Mouse (Mus musculus) intestine, embryonic 14.5 days (tissue): ENCODE measurements around the gene Aplnr. TPM values are rescaled to one million over a fixed set of nuclear protein-coding genes. Genes with fewer than 3 reads are reported as not detected.

ENCODE experiments used
- ATAC-seq: fragments of 200-750 bp; cut with Nextera tagmentation; replicated peaks from 2 replicates; pipeline ENCODE4 v1.8.0; 2017; ENCODE audit warnings: low read depth, moderate number of reproducible peaks, moderate TSS enrichment, moderate library complexity; ENCODE audit not compliant: low FRiP score, low TSS enrichment
- DNase-seq: peaks from one replicate; pipeline ENCODE4 v3.0.0-alpha.2; 2018; ENCODE audit warnings: low spot score
- H3K27ac ChIP-seq: fragments of 300-500 bp; sonication (generic); 2 replicates; pipeline ENCODE4 v1.5.1; 2014; ENCODE audit warnings: low read depth, mild to moderate bottlenecking, control low read depth
- H3K27me3 ChIP-seq: fragments of 300-500 bp; sonication (generic); replicated peaks from 2 replicates; pipeline ENCODE4 v1.6.1; 2014; ENCODE audit warnings: low read length, control low read depth; ENCODE audit not compliant: control insufficient read depth, insufficient read depth
- H3K36me3 ChIP-seq: fragments of 300-500 bp; sonication (generic); 2 replicates; pipeline ENCODE4 v1.6.1; 2014; ENCODE audit warnings: low read length, control low read depth; ENCODE audit not compliant: control insufficient read depth, insufficient read depth
- H3K4me1 ChIP-seq: fragments of 300-500 bp; sonication (generic); replicated peaks from 2 replicates; pipeline ENCODE4 v1.6.1; 2014; ENCODE audit warnings: low read length, control low read depth, mixed read lengths; ENCODE audit not compliant: control insufficient read depth, insufficient read depth
- H3K4me2 ChIP-seq: fragments of 300-500 bp; sonication (generic); 2 replicates; pipeline ENCODE4 v1.6.1; 2014; ENCODE audit warnings: low read length
- H3K4me3 ChIP-seq: fragments of 300-500 bp; sonication (generic); 2 replicates; pipeline ENCODE4 v1.5.1; 2014; ENCODE audit warnings: low read depth, low read length, control low read depth, mixed read lengths
- H3K9ac ChIP-seq: fragments of 300-500 bp; sonication (generic); 2 replicates; pipeline ENCODE4 v1.6.1; 2014; ENCODE audit warnings: mild to moderate bottlenecking, low read length
- H3K9me3 ChIP-seq: fragments of 300-500 bp; sonication (generic); 2 replicates; pipeline ENCODE4 v1.6.1; 2016; ENCODE audit warnings: low read length, control low read depth; ENCODE audit not compliant: control insufficient read depth
- WGBS: fragments of 180-500 bp; shearing (Covaris S2); extraction: QIAGEN DNeasy Blood & Tissue Kit; methylation state at CpG from one replicate; pipeline ENCODE4 v1.1.7; 2014; 5-methylcytosine and 5-hydroxymethylcytosine counted together
- polyA plus RNA-seq: library from polyadenylated mRNA; unstranded; fragments of >200 nt; fragmentation: Nextera tagmentation; extraction: Ambion mirVana; gene quantifications from 2 replicates; pipeline ENCODE4 v1.2.1, GENCODE M21; 2014

Aplnr gene
- polyA plus RNA-seq, 1 experiment from 2014 or later: 54.3 TPM

- DNase-seq: peak; percentile 53
- 0 out of 2 replicates have a peak, but pooled peaks have one; percentile 10 for ATAC-seq
These were observed 30.5 kb upstream of the Aplnr start for GRCm38 (mm10) chr2:85105426-85106013.

GRCm38 (mm10) chr2:85106068-85106790, 29.8 kb upstream of the Aplnr start:
- H3K27ac ChIP-seq: peak overlapping the region; percentile 34; the same call in 1 of the 2 replicates
- ATAC-seq: 0 out of 2 replicates have a peak, but pooled peaks have one; percentile 8
- WGBS: 53% methylated on average over 7 of the region's 7 CpGs

More at GRCm38 (mm10) chr2:85105426-85106013, 30.5 kb upstream of the Aplnr start:
- H3K4me2 ChIP-seq: 0 out of 2 replicates have a peak overlapping the region, but pooled peaks have one; percentile 2
- H3K27ac ChIP-seq: 0 out of 2 replicates have a peak overlapping the region, but pooled peaks have one; percentile 54
- no peak overlapping the region for H3K4me3 ChIP-seq
- H3K27me3 ChIP-seq: no peaks in the 10 kb centered on the region
- 0 out of 2 replicates have a peak, but pooled peaks cover 3% of the 10 kb centered on the region for H3K9me3 ChIP-seq
- no peak overlapping the region for H3K9ac ChIP-seq
- WGBS: 32% methylated on average over 11 of the region's 11 CpGs
- H3K4me1 ChIP-seq: peaks cover 9% of the 10 kb centered on the region; the same call in 1 of the 2 replicates
- no peaks in the 10 kb centered on the region for H3K36me3 ChIP-seq

DNA sequence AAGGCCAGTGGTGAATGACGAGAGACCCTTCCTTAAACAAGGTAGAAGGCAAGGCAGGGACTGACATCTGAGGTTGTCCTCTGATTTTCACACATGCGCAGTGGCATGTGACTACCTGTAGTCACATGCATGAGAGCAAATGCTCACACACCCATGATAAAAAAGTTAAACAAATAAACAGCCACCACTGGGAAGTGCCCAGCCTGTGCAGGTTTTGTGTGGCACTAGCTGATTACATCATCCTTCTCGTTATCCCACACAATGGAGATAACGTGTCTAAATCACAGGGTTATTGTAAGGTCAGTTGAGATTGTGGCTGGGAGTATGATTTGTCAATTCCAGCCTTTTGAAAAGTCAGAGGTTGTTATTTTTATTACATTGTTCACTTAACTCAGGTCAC, 29.1 kb upstream of the Aplnr start:
- H3K36me3 ChIP-seq: no peaks in the 10 kb centered on the region
- 59% methylated on average over 4 of the region's 4 CpGs for WGBS
- H3K4me1 ChIP-seq: peaks cover 9% of the 10 kb centered on the region; the same call in 1 of the 2 replicates
- no peak overlapping the region for H3K4me3 ChIP-seq
- H3K4me2 ChIP-seq: no peak overlapping the region
- H3K27ac ChIP-seq: 0 out of 2 replicates have a peak overlapping the region, but pooled peaks have one; percentile 34
- H3K9ac ChIP-seq: no peak overlapping the region
- no peaks in the 10 kb centered on the region for H3K27me3 ChIP-seq
- H3K9me3 ChIP-seq: no peaks in the 10 kb centered on the region
- ATAC-seq: peak; percentile 90
- DNase-seq: peak; percentile 61

More at GRCm38 (mm10) chr2:85106068-85106790, 29.8 kb upstream of the Aplnr start:
- H3K36me3 ChIP-seq: no peaks in the 10 kb centered on the region
- no peaks in the 10 kb centered on the region for H3K9me3 ChIP-seq
- no peak overlapping the region for H3K9ac ChIP-seq
- peaks cover 9% of the 10 kb centered on the region; the same call in 1 of the 2 replicates for H3K4me1 ChIP-seq
- no peaks in the 10 kb centered on the region for H3K27me3 ChIP-seq
- H3K4me3 ChIP-seq: no peak overlapping the region
- H3K4me2 ChIP-seq: no peak overlapping the region
- DNase-seq: no peak

- Histone ChIP-seq H3K4me3 (no peak overlapping the region), H3K27ac (no peak overlapping the region), H3K27me3 (no peaks in the 10 kb centered on the region), H3K4me1 (peaks cover 9% of the 10 kb centered on the region; the same call in 1 of the 2 replicates), H3K9ac (no peak overlapping the region), H3K4me2 (no peak overlapping the region), H3K36me3 (no peaks in the 10 kb centered on the region), H3K9me3 (no peaks in the 10 kb centered on the region)
- DNase-seq: no peak
- no peak for ATAC-seq
- 76% methylated on average over 9 of the region's 9 CpGs for WGBS
These were observed 25.6 kb upstream of the Aplnr start for GRCm38 (mm10) chr2:85110288-85110875.

GRCm38 (mm10) chr2:85123187-85123868, 12.7 kb upstream of the Aplnr start:
- 23% methylated on average over 5 of the region's 5 CpGs for WGBS
- peak; percentile 68; the same call in 1 of the 2 replicates for ATAC-seq
- Histone ChIP-seq H3K4me1 (no peaks in the 10 kb centered on the region), H3K4me2 (no peak overlapping the region), H3K9me3 (0 out of 2 replicates have a peak, but pooled peaks cover 2% of the 10 kb centered on the region), H3K27ac (no peak overlapping the region), H3K4me3 (no peak overlapping the region), H3K9ac (no peak overlapping the region), H3K36me3 (no peaks in the 10 kb centered on the region), H3K27me3 (no peaks in the 10 kb centered on the region)
- no peak for DNase-seq

DNA sequence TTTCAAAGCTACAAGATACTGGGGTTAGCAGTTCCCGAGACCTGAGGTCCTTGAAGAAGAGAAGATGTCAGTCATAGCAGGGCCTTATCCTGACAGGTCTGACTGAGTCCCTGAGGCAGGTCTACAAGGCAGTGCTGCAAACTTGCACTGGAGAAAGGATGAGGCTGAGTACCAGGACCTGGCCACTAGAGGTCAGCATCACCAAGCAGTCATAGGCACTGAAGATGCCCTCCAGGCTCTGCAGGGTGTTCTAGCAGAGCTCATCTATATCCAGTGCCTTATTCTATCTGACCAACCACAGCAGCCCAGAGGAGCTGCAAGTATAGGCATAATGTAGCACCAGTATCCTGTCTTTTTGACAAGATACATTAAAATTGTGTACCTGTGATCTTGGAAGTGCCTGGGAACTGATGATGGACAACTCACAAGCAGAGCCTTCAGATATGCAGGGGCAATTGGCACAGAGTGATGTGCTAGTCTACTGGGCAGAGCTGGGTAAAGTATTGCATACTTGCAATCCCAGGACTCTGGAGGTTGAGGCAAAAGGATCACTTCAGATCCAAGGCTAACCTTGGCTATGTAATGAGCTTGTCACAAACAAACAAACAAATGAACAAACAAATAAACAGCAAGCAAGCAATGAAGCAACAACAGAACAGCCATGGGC, 12.0 kb upstream of the Aplnr start:
- no peak overlapping the region for H3K4me2 ChIP-seq
- no peak overlapping the region for H3K9ac ChIP-seq
- no peaks in the 10 kb centered on the region for H3K27me3 ChIP-seq
- 0 out of 2 replicates have a peak, but pooled peaks cover 2% of the 10 kb centered on the region for H3K9me3 ChIP-seq
- ATAC-seq: peak; percentile 87
- no peak overlapping the region for H3K4me3 ChIP-seq
- peak; percentile 83 for DNase-seq
- no peaks in the 10 kb centered on the region for H3K36me3 ChIP-seq
- no peak overlapping the region for H3K27ac ChIP-seq
- no peaks in the 10 kb centered on the region for H3K4me1 ChIP-seq
- 14% methylated on average over 1 of the region's 1 CpGs for WGBS

DNA sequence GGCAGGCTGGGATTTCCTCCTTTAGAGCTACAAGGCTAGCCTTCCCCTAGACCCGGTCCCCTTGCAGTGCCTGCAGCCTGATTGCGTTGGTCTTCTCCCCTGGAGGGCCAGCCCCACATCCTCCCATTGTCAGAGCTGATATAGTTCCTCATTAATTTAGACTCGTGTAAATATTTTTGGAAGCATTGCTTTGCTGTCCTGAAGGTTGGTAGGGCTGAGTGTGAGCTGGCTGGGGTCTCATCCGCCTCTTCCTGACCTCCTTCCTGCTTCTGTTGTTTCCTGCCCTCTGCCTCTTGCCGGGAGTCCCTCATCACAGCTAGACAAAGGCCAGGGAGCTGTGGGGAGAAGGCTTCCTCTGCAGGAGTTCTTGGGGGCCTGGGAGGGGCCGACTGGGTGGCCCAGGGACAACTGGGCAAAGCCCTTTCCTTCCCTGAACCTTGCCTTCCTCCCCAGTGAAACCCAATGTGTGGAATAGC, 6.5 kb upstream of the Aplnr start:
- Histone ChIP-seq H3K27ac (peak overlapping the region; percentile 27; the same call in 1 of the 2 replicates), H3K4me2 (no peak overlapping the region), H3K9me3 (0 out of 2 replicates have a peak, but pooled peaks cover 2% of the 10 kb centered on the region), H3K4me1 (peaks cover 2% of the 10 kb centered on the region; the same call in 1 of the 2 replicates), H3K27me3 (no peaks in the 10 kb centered on the region), H3K4me3 (no peak overlapping the region), H3K36me3 (no peaks in the 10 kb centered on the region), H3K9ac (no peak overlapping the region)
- DNase-seq (no peak), ATAC-seq (no peak)
- WGBS: 40% methylated on average over 6 of the region's 6 CpGs
